Mouse (Mus musculus): ENCODE results near the gene Gsg1l. TPM values are rescaled to one million over a fixed set of nuclear protein-coding genes. Genes with fewer than 3 reads are reported as not detected.

Gsg1l gene
- total RNA-seq, 2 experiments from 2014 or later = not detected

GRCm38 (mm10) chr7:125828561-125828960 is 253.7 kb downstream of the Gsg1l start:
- no peak for ATAC-seq (replicated peaks; ENCODE audit: low FRiP score, low TSS enrichment, poor library complexity, severe bottlenecking)

Other genes with a start within 250 kb of the Gsg1l start
- 147 and 182 TPM in 2 replicates for gene Xpo6, start 118.1 kb upstream of the Gsg1l start, total RNA-seq (2014; fragmentation: Nextera tagmentation)
- gene Xpo6, start 118.1 kb upstream of the Gsg1l start, total RNA-seq (2017) = 40.3 and 77.8 TPM in 2 replicates
- gene Sbk1, start 190.2 kb upstream of the Gsg1l start, total RNA-seq (2014; fragmentation: Nextera tagmentation) = 6.6 and 7.0 TPM in 2 replicates
- gene Sbk1, start 190.2 kb upstream of the Gsg1l start, total RNA-seq (2017) = 2.9 and 5.2 TPM in 2 replicates

All from megakaryocyte-erythroid progenitor cell, adult 5-6 weeks (primary cell).